Mouse (Mus musculus) liver, postnatal 0 days (tissue): Measurements from ENCODE around the gene Lrrc1.

Experiments
- CTCF ChIP-seq: sonication (generic); IDR thresholded peaks from 2 replicates; pipeline ENCODE4 v1.5.1; 2016; ENCODE audit warnings: antibody characterized with exemption, low read depth
- EP300 ChIP-seq: IDR thresholded peaks from 2 replicates; pipeline ENCODE4 v1.6.1; 2016; ENCODE audit warnings: antibody characterized with exemption, low read depth, mild to moderate bottlenecking

- TF ChIP-seq CTCF (no peak), EP300 (no peak)
Observed at GRCm38 (mm10) chr9:77519198-77519597, 25.5 kb downstream of the Lrrc1 start.
